Mouse (Mus musculus) stomach, postnatal 0 days (tissue): ENCODE data around the gene Dst. TPM values are rescaled to one million over a fixed set of nuclear protein-coding genes. Genes with fewer than 3 reads are reported as not detected.

ENCODE experiments used
- ATAC-seq: fragments of 200-750 bp; cut with Nextera tagmentation; 2 replicates; pipeline ENCODE4 v1.8.0; 2017; ENCODE audit not compliant: low FRiP score, low TSS enrichment
- DNase-seq: peaks from one replicate; pipeline ENCODE4 v3.0.0-alpha.2; 2016; ENCODE audit warnings: low spot score
- H3K27ac ChIP-seq: fragments of 300-500 bp; sonication (generic); replicated peaks from 2 replicates; pipeline ENCODE4 v1.5.1; 2014; ENCODE audit warnings: mild to moderate bottlenecking, control low read depth
- H3K27me3 ChIP-seq: fragments of 300-500 bp; sonication (generic); 2 replicates; pipeline ENCODE4 v1.6.1; 2014; ENCODE audit warnings: low read length; ENCODE audit not compliant: control insufficient read depth, insufficient read depth
- H3K36me3 ChIP-seq: fragments of 300-500 bp; sonication (generic); 2 replicates; pipeline ENCODE4 v1.6.1; 2014; ENCODE audit warnings: low read length, mixed read lengths; ENCODE audit not compliant: control insufficient read depth, insufficient read depth
- H3K4me1 ChIP-seq: fragments of 300-500 bp; sonication (generic); replicated peaks from 2 replicates; pipeline ENCODE4 v1.6.1; 2014; ENCODE audit warnings: antibody characterized with exemption; ENCODE audit not compliant: control insufficient read depth, insufficient read depth
- H3K4me2 ChIP-seq: fragments of 300-500 bp; sonication (generic); replicated peaks from 2 replicates; pipeline ENCODE4 v1.6.1; 2014; ENCODE audit warnings: low read depth, mild to moderate bottlenecking, control low read depth, moderate library complexity
- H3K4me3 ChIP-seq: fragments of 300-500 bp; sonication (generic); 2 replicates; pipeline ENCODE4 v1.5.1; 2014; ENCODE audit warnings: low read depth, low read length, control low read depth
- H3K9ac ChIP-seq: fragments of 300-500 bp; sonication (generic); 2 replicates; pipeline ENCODE4 v1.6.1; 2014; ENCODE audit warnings: mild to moderate bottlenecking, low read length, control low read depth, mixed read lengths
- H3K9me3 ChIP-seq: fragments of 300-500 bp; sonication (generic); 2 replicates; pipeline ENCODE4 v1.6.1; 2016; ENCODE audit warnings: low read length; ENCODE audit not compliant: control insufficient read depth
- CTCF ChIP-seq: IDR thresholded peaks from 2 replicates; pipeline ENCODE4 v1.5.1; 2016; ENCODE audit warnings: antibody characterized with exemption, low read depth, mild to moderate bottlenecking, moderate library complexity
- EP300 ChIP-seq: optimal IDR thresholded peaks from 2 replicates; pipeline ENCODE3; 2016; ENCODE audit warnings: antibody characterized with exemption
- WGBS: fragments of 180-500 bp; shearing (Covaris S2); extraction: QIAGEN DNeasy Blood & Tissue Kit; methylation state at CpG from one replicate; pipeline ENCODE4 v1.1.7; 2014; 5-methylcytosine and 5-hydroxymethylcytosine counted together
- polyA plus RNA-seq: library from polyadenylated mRNA; unstranded; fragments of >200 nt; fragmentation: Nextera tagmentation; extraction: Ambion mirVana; gene quantifications from 2 replicates; pipeline ENCODE4 v1.2.1, GENCODE M21; 2015

Dst gene
- polyA plus RNA-seq, 1 experiment from 2014 or later, result 16.4 TPM

DNA sequence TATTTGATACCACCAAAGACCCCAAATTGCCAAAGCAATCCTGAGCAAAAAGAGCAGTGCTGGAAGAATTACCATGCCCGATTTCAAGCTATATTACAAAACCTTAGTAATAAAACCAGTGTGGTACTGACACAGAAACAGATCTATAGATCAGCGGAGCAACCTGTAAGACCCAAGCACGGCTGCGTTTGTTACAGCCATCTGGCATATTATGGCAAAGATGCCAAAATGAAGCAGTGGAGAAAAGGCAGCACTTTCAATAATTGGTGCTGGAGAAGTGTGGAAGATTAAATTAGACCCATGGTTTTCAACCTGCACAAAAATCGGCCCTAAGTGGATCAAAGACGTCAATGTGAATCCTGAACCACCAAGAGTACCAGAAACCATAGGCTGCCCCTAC, 47.6 kb downstream of the Dst start:
- Histone ChIP-seq H3K9me3 (no peaks in the 10 kb centered on the region), H3K4me3 (no peak overlapping the region), H3K36me3 (no peaks in the 10 kb centered on the region), H3K9ac (no peak overlapping the region), H3K4me2 (no peak overlapping the region), H3K27ac (no peak overlapping the region), H3K27me3 (no peaks in the 10 kb centered on the region), H3K4me1 (no peaks in the 10 kb centered on the region)
- WGBS, result 94% methylated on average over 6 of the region's 6 CpGs
- TF ChIP-seq EP300 (no peak), CTCF (no peak)
- DNase-seq, result no peak
- no peak for ATAC-seq

DNA sequence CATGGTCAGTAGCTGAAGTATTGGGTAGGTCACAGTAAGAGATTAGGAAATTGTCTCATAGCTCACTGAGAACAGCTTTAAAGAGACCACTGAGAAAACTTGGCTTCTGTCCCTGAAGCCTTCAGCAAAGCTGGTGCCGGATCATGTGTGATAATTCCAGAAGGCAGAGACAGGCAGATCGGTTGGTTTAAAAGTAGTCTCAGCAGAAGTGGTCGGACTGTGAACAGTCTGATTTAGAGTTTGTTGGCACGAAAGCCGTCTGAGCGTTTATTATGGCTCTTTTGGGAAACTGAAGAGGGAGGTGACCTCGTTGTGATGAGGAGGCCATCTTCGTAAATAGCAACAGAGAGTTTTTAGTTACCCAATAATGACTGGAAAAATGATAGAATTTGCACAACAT, 52.4 kb downstream of the Dst start:
- DNase-seq, result no peak
- no peak overlapping the region for H3K4me3 ChIP-seq
- no peak overlapping the region for H3K9ac ChIP-seq
- H3K4me1 ChIP-seq, result no peaks in the 10 kb centered on the region
- H3K4me2 ChIP-seq, result no peak overlapping the region
- no peak overlapping the region for H3K27ac ChIP-seq
- no peak for TF ChIP-seq EP300
- TF ChIP-seq CTCF, result no peak
- no peaks in the 10 kb centered on the region for H3K36me3 ChIP-seq
- no peaks in the 10 kb centered on the region for H3K27me3 ChIP-seq
- WGBS, result 72% methylated on average over 8 of the region's 8 CpGs
- H3K9me3 ChIP-seq, result no peaks in the 10 kb centered on the region
- ATAC-seq, result no peak

DNA sequence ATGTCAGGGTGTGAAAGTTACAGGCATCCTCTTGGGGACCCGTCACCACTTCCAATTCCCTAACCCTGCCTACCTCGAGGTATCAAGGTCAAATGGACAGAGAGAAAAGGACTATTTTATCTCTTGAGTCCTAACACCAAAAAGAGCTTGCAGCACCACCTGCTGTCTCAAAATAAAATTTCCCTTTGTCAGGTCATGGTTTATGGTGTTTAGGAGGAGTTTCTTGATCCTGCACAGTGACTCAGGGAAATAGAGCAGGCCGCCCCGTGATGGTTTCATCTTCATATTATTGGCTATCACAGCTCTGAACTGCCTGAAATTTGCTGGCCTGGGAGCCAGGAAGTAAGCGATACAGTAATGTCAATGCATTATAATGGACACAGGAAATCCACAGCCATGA, 56.6 kb downstream of the Dst start:
- H3K4me1 ChIP-seq, result no peaks in the 10 kb centered on the region
- H3K27me3 ChIP-seq, result no peaks in the 10 kb centered on the region
- DNase-seq (peak; percentile 38), ATAC-seq (peak; percentile 71)
- WGBS, result 30% methylated on average over 5 of the region's 5 CpGs
- no peaks in the 10 kb centered on the region for H3K9me3 ChIP-seq
- H3K4me3 ChIP-seq, result no peak overlapping the region
- no peaks in the 10 kb centered on the region for H3K36me3 ChIP-seq
- no peak overlapping the region for H3K27ac ChIP-seq
- TF ChIP-seq CTCF, result peak; percentile 82
- no peak for TF ChIP-seq EP300
- H3K4me2 ChIP-seq, result no peak overlapping the region
- H3K9ac ChIP-seq, result no peak overlapping the region

DNA sequence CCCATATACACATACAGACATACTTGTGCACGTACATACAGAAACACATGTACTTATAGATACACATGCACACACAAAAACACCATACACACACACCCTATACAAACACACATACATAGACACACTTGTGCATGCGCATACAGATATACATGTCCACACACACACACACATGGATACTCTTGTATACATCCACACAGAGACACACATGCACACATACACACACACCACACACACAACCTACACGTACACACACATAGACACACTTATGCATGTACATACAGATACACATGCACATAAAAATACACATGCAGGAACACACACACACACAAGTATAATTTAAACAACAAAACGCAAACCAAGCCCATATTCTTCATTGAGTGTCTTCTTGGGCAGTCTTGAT, 57.8 kb downstream of the Dst start:
- H3K9ac ChIP-seq, result no peak overlapping the region
- no peaks in the 10 kb centered on the region for H3K27me3 ChIP-seq
- no peaks in the 10 kb centered on the region for H3K4me1 ChIP-seq
- H3K27ac ChIP-seq, result no peak overlapping the region
- no peak overlapping the region for H3K4me2 ChIP-seq
- 76% methylated on average over 4 of the region's 4 CpGs for WGBS
- no peaks in the 10 kb centered on the region for H3K9me3 ChIP-seq
- no peak for DNase-seq
- no peak for TF ChIP-seq CTCF
- no peaks in the 10 kb centered on the region for H3K36me3 ChIP-seq
- no peak for ATAC-seq
- no peak overlapping the region for H3K4me3 ChIP-seq

DNA sequence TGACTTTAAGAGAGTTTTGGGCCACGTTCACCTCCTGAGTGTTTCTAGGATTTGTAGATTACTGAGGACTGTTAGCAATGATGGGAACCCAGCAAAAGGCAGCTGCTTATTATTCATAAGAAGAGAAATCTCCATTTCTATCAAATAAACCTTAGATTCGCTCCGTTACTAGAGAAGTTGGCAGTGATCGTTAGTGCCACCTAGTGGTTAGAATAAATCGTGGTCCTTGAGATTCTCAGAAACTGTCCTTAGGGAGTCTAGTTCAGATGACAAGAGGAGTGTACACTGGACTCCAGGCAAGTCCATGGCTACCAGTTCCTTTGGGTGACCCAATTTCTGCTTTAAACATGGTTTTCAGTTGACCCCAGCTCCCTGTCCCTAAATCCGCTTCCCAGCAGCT, 58.3 kb downstream of the Dst start:
- Histone ChIP-seq H3K9ac (no peak overlapping the region), H3K4me3 (no peak overlapping the region), H3K9me3 (no peaks in the 10 kb centered on the region), H3K27ac (no peak overlapping the region), H3K27me3 (no peaks in the 10 kb centered on the region), H3K36me3 (no peaks in the 10 kb centered on the region), H3K4me1 (no peaks in the 10 kb centered on the region), H3K4me2 (no peak overlapping the region)
- ATAC-seq (no peak), DNase-seq (no peak)
- TF ChIP-seq CTCF, result peak; percentile 88
- no peak for TF ChIP-seq EP300
- 25% methylated on average over 6 of the region's 6 CpGs for WGBS

DNA sequence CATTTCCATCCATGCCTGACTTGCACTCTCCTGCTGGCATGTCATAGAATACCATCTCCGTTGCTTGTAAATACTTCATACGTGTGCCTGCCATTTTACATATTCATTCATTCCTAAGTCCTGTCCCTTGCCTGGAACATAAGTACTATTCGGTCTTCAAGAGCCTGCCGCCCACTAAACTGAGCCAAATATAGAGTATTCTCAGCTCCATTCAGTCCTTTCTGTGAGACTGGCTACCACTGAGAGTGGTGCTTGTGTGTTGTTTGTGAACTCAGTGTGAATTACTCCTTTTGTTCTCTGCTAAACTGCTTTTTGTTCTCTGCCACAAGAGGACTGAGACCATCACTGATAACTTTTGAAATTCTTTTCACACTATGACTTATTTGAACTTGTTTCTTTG, 59.2 kb downstream of the Dst start:
- WGBS, result 83% methylated on average over 4 of the region's 4 CpGs
- DNase-seq, result no peak
- Histone ChIP-seq H3K27me3 (no peaks in the 10 kb centered on the region), H3K4me3 (no peak overlapping the region), H3K4me1 (no peaks in the 10 kb centered on the region), H3K9ac (no peak overlapping the region), H3K9me3 (no peaks in the 10 kb centered on the region), H3K4me2 (no peak overlapping the region), H3K36me3 (no peaks in the 10 kb centered on the region), H3K27ac (no peak overlapping the region)
- TF ChIP-seq EP300, result no peak
- TF ChIP-seq CTCF, result no peak
- no peak for ATAC-seq
